Mouse (Mus musculus) CH12.LX (cell line): ENCODE results near the gene Dpep1.

Experiments used
- CTCF ChIP-seq, 2 experiments: IDR thresholded peaks in 1 of 2; conservative IDR thresholded peaks in 1 of 2; 2 replicates each; pipeline ENCODE4 v1.5.1; 2011 to 2012; ENCODE audit warnings: low read depth in 2 of 2, low read length in 2 of 2, improper control_type of control experiment in 1 of 2, inconsistent platforms in 1 of 2, mild to moderate bottlenecking in 1 of 2, moderate library complexity in 1 of 2
- JUND ChIP-seq: conservative IDR thresholded peaks from 2 replicates; pipeline ENCODE4 v1.6.1; 2011; ENCODE audit warnings: low read depth, low read length, improper control_type of control experiment
- RCOR1 ChIP-seq: conservative IDR thresholded peaks from 2 replicates; pipeline ENCODE4 v1.6.1; 2012; ENCODE audit warnings: low read depth, mild to moderate bottlenecking, inconsistent platforms, low read length, improper control_type of control experiment
- USF1 ChIP-seq: IDR thresholded peaks from 2 replicates; pipeline ENCODE4 v1.6.1; 2014; ENCODE audit warnings: low read depth, mild to moderate bottlenecking, inconsistent platforms, low read length, improper control_type of control experiment

- TF ChIP-seq RCOR1 (no peak), CTCF (conservative IDR thresholded peaks at IDR 0.05 in 1 of 2, IDR thresholded peaks at IDR 0.05 in 1 of 2; ENCODE audit: low read depth in 2 of 2, low read length in 2 of 2) (no peak), JUND (no peak), USF1 (no peak)
Observed at GRCm38 (mm10) chr8:123244382-123244781, 58.3 kb downstream of the Dpep1 start.
